Mouse (Mus musculus) heart, postnatal 0 days (tissue): ENCODE measurements at regions not wholly inside any gene's neighbourhood (a gene's known extent, or its start where the extent isn't known, plus 50 kb on each side); places are given as distances from the start of the nearest gene placed in this dataset.

Experiments used
- CTCF ChIP-seq: IDR thresholded peaks from 2 replicates; pipeline ENCODE4 v1.5.1; 2016; ENCODE audit warnings: antibody characterized with exemption, control low read depth, low read depth
- EP300 ChIP-seq: IDR thresholded peaks from 2 replicates; pipeline ENCODE4 v1.6.1; 2016; ENCODE audit warnings: antibody characterized with exemption, low read depth

DNA sequence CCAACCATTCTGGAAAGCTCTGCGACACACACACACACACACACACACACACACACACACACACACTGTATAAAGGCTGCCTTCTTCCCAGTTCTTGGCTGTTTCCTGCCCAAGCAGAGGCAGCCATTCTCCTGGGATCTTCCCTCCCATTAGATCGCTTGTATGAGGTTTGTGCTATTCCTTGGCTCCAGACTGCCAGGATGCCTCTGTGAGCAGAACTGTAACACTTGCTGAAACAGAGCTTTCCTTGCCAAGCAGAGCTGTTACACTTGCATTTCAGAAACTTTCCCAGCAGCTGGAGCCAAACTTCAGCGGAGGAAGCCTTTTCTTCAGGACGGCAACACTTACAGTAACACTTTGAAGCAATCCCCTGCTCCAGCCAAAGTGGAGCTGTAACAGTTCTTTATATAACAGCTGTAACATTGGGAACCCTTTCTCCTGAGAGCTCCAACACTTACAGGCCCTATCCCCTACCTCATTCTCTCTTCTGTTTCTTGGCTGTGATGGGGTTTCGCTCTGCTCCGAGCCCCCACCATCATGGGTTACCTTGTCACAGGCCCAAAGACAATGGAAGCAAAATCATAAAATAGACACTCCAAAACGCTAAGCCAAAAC lies 185.8 kb downstream of the Xpnpep1 start:
- TF ChIP-seq CTCF (no peak), EP300 (no peak)
